Mouse (Mus musculus) cortical plate, adult 2 months (tissue): ENCODE data around the gene Slc2a9. TPM values are rescaled to one million over a fixed set of nuclear protein-coding genes. Genes with fewer than 3 reads are reported as not detected.
A peak's percentile ranks its signal among the peaks of the same experiment; 100 is the strongest.

Experiments used
- H3K27ac ChIP-seq: fragments of 200-500 bp; 2 replicates; pipeline ENCODE4 v1.5.1; 2012; ENCODE audit warnings: low read length, control low read depth, inconsistent platforms; ENCODE audit not compliant: insufficient read depth
- H3K4me1 ChIP-seq: fragments of 200-500 bp; 2 replicates; pipeline ENCODE4 v1.6.1; 2011; ENCODE audit warnings: low read length; ENCODE audit not compliant: control insufficient read depth, insufficient read depth
- H3K4me3 ChIP-seq: fragments of 200-500 bp; 2 replicates; pipeline ENCODE4 v1.5.1; 2011; ENCODE audit warnings: mild to moderate bottlenecking, low read length, control low read depth; ENCODE audit not compliant: insufficient read depth
- CTCF ChIP-seq: fragments of 200-500 bp; IDR thresholded peaks from 2 replicates; pipeline ENCODE4 v1.5.1; 2011; ENCODE audit warnings: mild to moderate bottlenecking, control low read depth, low read length; ENCODE audit not compliant: insufficient read depth; ENCODE audit errors: extremely low read depth
- POLR2A ChIP-seq: fragments of 200-500 bp; IDR thresholded peaks from 2 replicates; pipeline ENCODE4 v1.6.1; 2011; ENCODE audit warnings: mild to moderate bottlenecking, low read length, control low read depth; ENCODE audit not compliant: insufficient read depth; ENCODE audit errors: extremely low read depth
- polyA plus RNA-seq: library from polyadenylated mRNA; depleted of rRNA; stranded (reverse); fragments of >200 nt; gene quantifications from 2 replicates; pipeline ENCODE4 v1.2.3, GENCODE M21; 2012; rRNA removed

Gene Slc2a9
- polyA plus RNA-seq, 1 experiment, result 0.79 TPM

- TF ChIP-seq CTCF, result no peak
- no peak for TF ChIP-seq POLR2A
- Histone ChIP-seq H3K4me3 (peak within 1 kb of the TSS; percentile 5; the same call in 1 of the 2 replicates), H3K4me1 (no peaks in the 10 kb centered on the region; the same call in 1 of the 2 replicates), H3K27ac (no peak within 1 kb of the TSS)
Observed at GRCm38 (mm10) chr5:38318966-38319786, 183.8 kb downstream of the Slc2a9 start, which contains the start of gene Drd5. TSS of gene Drd5 (plus strand) at chr5:38319367.

- Histone ChIP-seq H3K4me3 (no peak overlapping the region), H3K4me1 (no peaks in the 10 kb centered on the region), H3K27ac (no peak overlapping the region)
- no peak for TF ChIP-seq POLR2A
- TF ChIP-seq CTCF, result no peak
Observed at GRCm38 (mm10) chr5:38309795-38310194, 193.1 kb downstream of the Slc2a9 start.

DNA sequence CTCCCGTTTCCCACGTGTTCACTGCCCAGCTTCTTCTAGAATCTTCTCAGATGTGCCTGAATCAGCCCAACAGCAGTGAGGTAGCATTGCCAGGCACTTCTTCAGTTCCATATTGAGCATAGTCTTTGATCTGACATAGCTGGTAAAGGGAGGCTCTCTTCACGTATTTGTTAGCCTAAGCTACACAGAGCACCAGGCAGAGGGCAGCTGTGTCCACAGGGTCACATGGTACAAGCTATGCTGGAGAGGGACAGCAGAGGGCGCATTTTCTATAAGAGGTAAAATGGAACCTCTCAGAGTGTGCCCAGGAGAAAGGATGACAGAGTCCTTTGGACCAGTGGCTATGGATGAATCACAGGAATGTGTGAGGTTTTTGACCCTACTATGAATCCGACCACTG is 194.1 kb downstream of the Slc2a9 start:
- Histone ChIP-seq H3K4me1 (no peaks in the 10 kb centered on the region), H3K4me3 (no peak overlapping the region), H3K27ac (no peak overlapping the region)
- TF ChIP-seq CTCF (peak; percentile 59), POLR2A (no peak)

- peak; percentile 91 for TF ChIP-seq CTCF
- TF ChIP-seq POLR2A, result no peak
- H3K4me3 ChIP-seq, result peak overlapping the region; percentile 12; the same call in 1 of the 2 replicates
- no peak overlapping the region for H3K27ac ChIP-seq
- no peaks in the 10 kb centered on the region for H3K4me1 ChIP-seq
Observed at GRCm38 (mm10) chr5:38307255-38308101, 195.5 kb downstream of the Slc2a9 start.

DNA sequence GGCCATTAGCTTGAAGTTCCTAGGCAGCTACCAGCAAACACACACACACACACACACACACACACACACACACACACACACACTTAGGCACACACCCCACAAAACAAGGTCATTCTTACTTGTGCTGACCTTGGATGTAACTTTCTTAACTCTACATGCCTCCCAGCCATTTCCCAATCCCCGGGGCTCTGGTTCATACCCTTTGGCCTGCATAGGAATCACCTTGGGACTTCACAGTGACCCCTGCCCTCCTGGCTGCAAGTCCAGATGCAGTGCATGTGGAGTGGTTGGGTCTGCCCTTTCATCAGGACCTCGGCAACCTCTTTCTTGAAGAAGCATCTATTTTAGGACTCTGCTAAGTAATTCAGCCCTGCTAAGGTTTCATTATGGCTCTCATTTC is 197.7 kb downstream of the Slc2a9 start:
- no peak overlapping the region for H3K4me3 ChIP-seq
- H3K27ac ChIP-seq, result no peak overlapping the region
- TF ChIP-seq POLR2A, result no peak
- TF ChIP-seq CTCF, result no peak

DNA sequence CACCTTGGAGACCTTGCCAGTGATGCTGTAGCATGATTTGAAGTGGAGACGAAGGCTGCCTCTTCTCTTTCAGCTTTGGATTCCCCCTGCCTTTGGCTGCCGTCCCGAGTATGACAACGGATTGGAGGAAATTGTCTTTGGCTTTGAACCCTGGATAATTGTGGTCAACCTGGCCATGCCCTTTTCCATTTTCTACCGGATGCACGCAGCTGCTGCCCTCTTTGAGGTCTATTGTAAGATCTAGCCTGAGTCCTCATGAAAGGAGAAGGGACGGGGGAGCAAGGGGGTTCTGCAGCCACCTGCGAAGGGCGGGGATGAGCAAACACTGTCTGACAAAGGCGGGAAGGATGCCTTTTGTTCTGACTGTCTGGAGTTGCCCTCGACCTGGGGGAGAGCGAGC is 200.3 kb downstream of the Slc2a9 start:
- H3K27ac ChIP-seq, result no peak overlapping the region
- no peaks in the 10 kb centered on the region for H3K4me1 ChIP-seq
- no peak overlapping the region for H3K4me3 ChIP-seq
- TF ChIP-seq CTCF (no peak), POLR2A (no peak)

More for the DNA sequence above, 197.7 kb downstream of the Slc2a9 start:
- H3K4me1 ChIP-seq, result no peaks in the 10 kb centered on the region

GRCm38 (mm10) chr5:38301761-38302411 is 201.1 kb downstream of the Slc2a9 start:
- H3K4me3 ChIP-seq, result no peak overlapping the region
- no peak for TF ChIP-seq POLR2A
- no peak for TF ChIP-seq CTCF
- no peaks in the 10 kb centered on the region for H3K4me1 ChIP-seq
- no peak overlapping the region for H3K27ac ChIP-seq

Other genes with a start within 250 kb of the Slc2a9 start
- 47.5 and 48.0 TPM in 2 replicates for gene Tmem128, start 243.0 kb downstream of the Slc2a9 start, polyA plus RNA-seq
- 0.02 TPM in 1 of 2 replicates, not detected in the other for gene Otop1, start 227.2 kb downstream of the Slc2a9 start, polyA plus RNA-seq
- 0.84 and 2.6 TPM in 2 replicates for gene Drd5, start 183.8 kb downstream of the Slc2a9 start, polyA plus RNA-seq
- gene Wdr1, start 60.1 kb upstream of the Slc2a9 start, polyA plus RNA-seq, result 140 and 152 TPM in 2 replicates
- 4.7 and 4.9 TPM in 2 replicates for gene Zfp518b, start 181.7 kb upstream of the Slc2a9 start, polyA plus RNA-seq